Mouse (Mus musculus) hematopoietic stem cell, adult 5-6 weeks (primary cell): ENCODE data around the gene Zfp30. TPM values are rescaled to one million over a fixed set of nuclear protein-coding genes. Genes with fewer than 3 reads are reported as not detected.

Experiments
- ATAC-seq, 2 experiments: fragments of 125-278 bp in 1 of 2; replicated peaks in 1 of 2; 2 replicates each; pipeline ENCODE4 v1.8.0; 2016 to 2017; ENCODE audit warnings: inconsistent platforms in 2 of 2, mild to moderate bottlenecking in 2 of 2, moderate number of reproducible peaks in 2 of 2, low read depth in 1 of 2, moderate TSS enrichment in 1 of 2; ENCODE audit not compliant: low FRiP score in 2 of 2, poor library complexity in 2 of 2, severe bottlenecking in 2 of 2, insufficient read depth in 1 of 2, low TSS enrichment in 1 of 2
- total RNA-seq: library from RNA; stranded (forward); fragments of 172-1452, 232-1000 nt; gene quantifications from 2 replicates; pipeline ENCODE4 v1.2.3, GENCODE M21; 2017

Gene Zfp30
- total RNA-seq, 1 experiment from 2014 or later: 2.4 TPM

DNA sequence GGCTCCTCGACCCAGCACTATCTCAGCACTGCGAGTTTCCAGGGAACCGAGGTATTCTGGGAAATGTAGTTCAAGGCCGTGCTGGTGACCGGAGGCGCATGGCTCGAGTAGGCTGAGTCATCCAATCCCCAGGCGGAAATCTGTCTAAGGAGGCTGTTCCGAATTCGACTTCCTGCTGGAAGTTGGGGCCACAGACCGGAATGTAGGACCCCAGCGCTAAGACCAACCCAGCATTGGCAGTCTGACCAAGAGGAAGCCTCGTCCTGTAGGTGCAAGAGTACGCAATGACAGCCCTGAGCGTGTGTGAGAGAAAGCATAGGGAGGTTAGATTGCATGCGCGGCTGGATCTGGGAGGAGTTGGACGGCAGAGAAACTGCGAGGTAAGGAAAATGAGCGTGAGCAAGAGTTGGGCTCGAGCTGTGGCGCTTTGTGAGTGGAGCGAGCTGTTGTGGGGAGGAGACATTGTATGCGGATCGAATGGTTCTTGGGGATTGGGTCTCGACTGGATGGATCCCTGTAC lies 32.2 kb downstream of the Zfp30 start, which contains the start of gene Zfp790:
Zfp790 (plus strand) TSS at position 205 of the 520 bp plus-strand sequence.
- ATAC-seq: peak; percentile 93 to 96

- ATAC-seq: peak; percentile 58 to 61
Observed at GRCm38 (mm10) chr7:29818619-29819254, 34.9 kb downstream of the Zfp30 start.

- no peak for ATAC-seq
Observed at GRCm38 (mm10) chr7:29828001-29828400, 44.2 kb downstream of the Zfp30 start.

- ATAC-seq: no peak
Observed at GRCm38 (mm10) chr7:29829804-29830203, 46.0 kb downstream of the Zfp30 start.

DNA sequence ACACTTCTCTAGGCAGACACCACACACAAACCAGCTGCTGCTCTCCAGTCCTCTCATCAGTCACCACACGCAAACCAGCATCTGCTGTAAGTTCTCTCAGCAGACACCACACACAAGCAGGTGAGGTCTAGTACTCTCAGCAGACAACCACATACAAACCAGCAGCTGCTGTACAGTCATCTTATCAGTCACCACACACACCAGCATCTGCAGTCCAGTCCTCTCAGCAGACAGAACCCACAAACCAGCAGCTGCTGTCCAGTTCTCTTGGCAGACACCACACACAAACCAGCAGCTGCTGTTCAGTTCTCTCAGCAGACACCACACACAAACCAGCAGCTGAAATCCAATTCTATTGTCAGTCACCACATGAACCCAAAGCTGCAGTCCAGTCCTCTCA lies 53.0 kb downstream of the Zfp30 start:
- ATAC-seq: no peak

- no peak for ATAC-seq
Observed at GRCm38 (mm10) chr7:29839256-29839655, 55.5 kb downstream of the Zfp30 start.

DNA sequence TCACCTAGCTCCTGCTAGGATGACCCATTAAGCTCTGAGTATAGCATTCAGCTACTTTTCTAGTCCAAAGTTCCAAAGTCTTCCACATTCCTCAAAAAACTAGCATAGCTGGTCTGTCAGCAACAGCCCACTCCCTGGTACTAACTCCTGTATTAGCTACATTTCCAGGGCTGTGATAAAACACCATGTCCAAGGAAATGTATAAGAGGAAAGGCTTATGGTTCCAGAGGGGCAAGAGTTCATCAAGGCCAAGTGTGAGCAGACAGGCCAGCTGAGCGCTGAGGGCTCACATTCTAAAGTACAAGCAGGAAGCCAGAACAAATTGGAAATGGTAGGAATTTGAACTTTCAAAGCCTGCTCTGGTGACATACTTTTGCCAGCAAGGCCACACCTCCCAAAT lies 58.3 kb downstream of the Zfp30 start:
- no peak for ATAC-seq

Other genes with a start within 250 kb of the Zfp30 start
- not detected in 2 replicates for gene Catsperg2, start 57.0 kb upstream of the Zfp30 start, total RNA-seq
- 22.1 and 29.1 TPM in 2 replicates for gene Zfp84, start 15.4 kb upstream of the Zfp30 start, total RNA-seq
- 13.8 and 17.4 TPM in 2 replicates for gene Zfp790, start 32.1 kb downstream of the Zfp30 start, total RNA-seq
- gene Zfp940, start 69.7 kb downstream of the Zfp30 start, total RNA-seq: 6.1 and 7.4 TPM in 2 replicates
- gene Zfp420, start 76.0 kb downstream of the Zfp30 start, total RNA-seq: 2.6 and 6.1 TPM in 2 replicates
- gene Zfp27, start 122.6 kb downstream of the Zfp30 start, total RNA-seq: 11.9 and 20.2 TPM in 2 replicates
- 2.2 and 4.5 TPM in 2 replicates for gene Zfp383, start 124.2 kb downstream of the Zfp30 start, total RNA-seq
- 11.7 and 15.1 TPM in 2 replicates for gene Zfp74, start 170.1 kb downstream of the Zfp30 start, total RNA-seq
- 21.7 and 23.1 TPM in 2 replicates for gene Zfp568, start 200.0 kb downstream of the Zfp30 start, total RNA-seq